Mouse (Mus musculus) left cerebral cortex, adult 2 months (tissue): ENCODE results near the gene Slc35c1. TPM values are rescaled to one million over a fixed set of nuclear protein-coding genes. Genes with fewer than 3 reads are reported as not detected.

Source experiments
- DNase-seq, 2 experiments: peaks; one replicate each; pipeline ENCODE4 v3.0.0; 2021 to 2022; ENCODE audit warnings: low spot score in 2 of 2, mixed read lengths in 1 of 2; ENCODE audit errors: extremely low spot score in 1 of 2
- H3K27ac ChIP-seq: fragments of 200-600 bp; 2 replicates; pipeline ENCODE4 v1.8.1; 2022
- H3K4me3 ChIP-seq: fragments of 200-600 bp; 2 replicates; pipeline ENCODE4 v1.8.1; 2022
- CTCF ChIP-seq: fragments of 200-600 bp; IDR thresholded peaks from 2 replicates; pipeline ENCODE4 v1.8.1; 2022; ENCODE audit warnings: antibody characterized with exemption, mild to moderate bottlenecking, moderate library complexity
- intact Hi-C: fragments of 180-260 bp; cut with DNase I; formaldehyde crosslinking; loops from one replicate; pipeline ENCODE4 v1.15.1; 2025
- total RNA-seq, 2 experiments: library from RNA; stranded (reverse); gene quantifications; 2 replicates each; pipeline ENCODE4 v1.2.3; 2021

Slc35c1 gene
- total RNA-seq, 2 experiments from 2014 or later, result 16.1 to 16.9 TPM

DNA sequence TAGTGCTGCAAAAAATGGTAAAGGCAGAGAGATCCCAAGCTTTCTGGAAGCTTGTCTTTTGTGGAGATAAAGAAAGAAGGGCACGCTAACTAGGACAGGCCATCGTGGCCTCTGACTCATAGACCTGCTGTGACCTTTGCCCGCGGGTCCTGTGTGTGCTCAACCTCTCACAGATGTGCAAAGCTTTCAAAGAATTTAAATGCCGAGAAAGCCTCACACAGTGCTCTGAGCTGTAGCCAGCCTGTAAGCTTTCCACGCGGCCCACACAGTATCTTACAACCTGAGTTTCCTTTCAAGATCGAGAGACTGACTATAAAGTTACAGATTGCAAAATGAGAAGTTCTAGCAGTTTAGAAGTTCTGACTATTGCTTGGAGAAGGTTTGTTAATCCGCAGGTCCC, 14.4 kb downstream of the Slc35c1 start:
- Histone ChIP-seq H3K4me3 (no peak overlapping the region), H3K27ac (no peak overlapping the region)
- TF ChIP-seq CTCF, result no peak
- intact Hi-C loops, result no loop called here
- no peak for DNase-seq

GRCm38 (mm10) chr2:92444376-92444775, 16.0 kb downstream of the Slc35c1 start:
- no peak for TF ChIP-seq CTCF
- Histone ChIP-seq H3K27ac (no peak overlapping the region), H3K4me3 (no peak overlapping the region)
- intact Hi-C loops, result no loop called here
- DNase-seq, result no peak

- H3K27ac ChIP-seq, result peak overlapping the region; percentile 40; the same call in 1 of the 2 replicates
- intact Hi-C loops, result no loop called here
- DNase-seq, result no peak
- no peak for TF ChIP-seq CTCF
- H3K4me3 ChIP-seq, result no peak overlapping the region
Measured at GRCm38 (mm10) chr2:92443313-92443712, 17.0 kb downstream of the Slc35c1 start.

- no peak for TF ChIP-seq CTCF
- Histone ChIP-seq H3K4me3 (no peak overlapping the region), H3K27ac (peak overlapping the region; percentile 89)
- DNase-seq, result peak in 1 of 2 experiments; percentile 45
- intact Hi-C loops, result no loop called here
Measured at GRCm38 (mm10) chr2:92442419-92443001, 17.8 kb downstream of the Slc35c1 start.

DNA sequence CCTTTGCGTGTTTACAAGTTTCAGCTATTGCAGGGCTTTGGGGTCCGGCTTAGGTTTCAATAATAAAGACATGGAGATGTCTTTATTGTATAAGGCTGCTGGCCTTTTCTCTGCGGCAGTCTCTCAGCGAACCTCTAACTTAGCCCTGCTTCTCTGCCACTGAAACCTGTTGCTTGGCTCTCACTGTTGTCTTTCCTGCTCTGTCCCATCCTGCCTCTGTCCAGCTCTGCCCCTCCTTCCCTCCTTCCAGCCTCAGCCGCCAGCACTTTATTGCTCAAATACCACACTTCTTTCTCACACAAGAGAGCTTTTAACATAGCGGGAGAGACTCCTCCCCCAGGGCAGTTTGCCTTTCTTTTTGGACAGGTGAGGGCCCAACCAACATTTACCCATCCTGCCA, 19.9 kb downstream of the Slc35c1 start:
- TF ChIP-seq CTCF, result no peak
- intact Hi-C loops, result no loop called here
- no peak overlapping the region for H3K27ac ChIP-seq
- no peak for DNase-seq
- no peak overlapping the region for H3K4me3 ChIP-seq

DNA sequence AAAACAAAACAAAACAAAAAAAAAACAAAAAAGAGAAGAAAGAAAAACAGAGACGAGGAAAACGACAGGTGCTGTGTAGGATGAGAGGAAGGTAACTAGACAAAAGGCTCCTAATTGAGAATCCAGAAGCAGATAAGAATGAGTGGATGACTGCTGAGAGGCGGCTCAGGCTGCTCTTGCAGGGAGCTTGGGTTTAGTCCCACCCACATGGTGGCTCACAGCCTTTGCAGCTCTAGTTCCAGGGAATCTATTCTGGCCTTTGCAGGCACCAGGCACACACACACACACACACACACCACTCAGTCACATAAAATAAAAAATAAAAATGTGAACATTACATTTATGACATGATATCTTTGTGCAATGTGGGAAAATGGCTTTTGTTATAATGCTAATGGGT, 21.8 kb downstream of the Slc35c1 start:
- Histone ChIP-seq H3K27ac (peak overlapping the region; percentile 73), H3K4me3 (no peak overlapping the region)
- intact Hi-C loops, result loop anchor here (2.0 to 5.0 kb wide), 2 partner anchors 141 to 452 kb away; no protein-coding TSS in a partner anchor
- no peak for DNase-seq
- TF ChIP-seq CTCF, result no peak

- intact Hi-C loops, result loop anchor here (2.0 to 5.0 kb wide), 2 partner anchors 141 to 451 kb away; no protein-coding TSS in a partner anchor
- peak; percentile 75 to 77 for DNase-seq
- TF ChIP-seq CTCF, result peak; percentile 93
- no peak overlapping the region for H3K4me3 ChIP-seq
- peak overlapping the region; percentile 37; the same call in 1 of the 2 replicates for H3K27ac ChIP-seq
Measured at GRCm38 (mm10) chr2:92437875-92438274, 22.5 kb downstream of the Slc35c1 start.

GRCm38 (mm10) chr2:92437366-92437765, 23.0 kb downstream of the Slc35c1 start:
- no peak for TF ChIP-seq CTCF
- intact Hi-C loops, result loop anchor here (5.0 kb wide), 1 partner anchor 140 kb away; no protein-coding TSS in a partner anchor
- no peak overlapping the region for H3K4me3 ChIP-seq

GRCm38 (mm10) chr2:92435023-92435422, 25.3 kb downstream of the Slc35c1 start:
- peak overlapping the region; percentile 96 for H3K27ac ChIP-seq
- no peak for DNase-seq
- intact Hi-C loops, result loop anchor here (5.0 kb wide), 1 partner anchor 138 kb away; no protein-coding TSS in a partner anchor
- TF ChIP-seq CTCF, result no peak
- H3K4me3 ChIP-seq, result peak overlapping the region; percentile 97; the same call in 1 of the 2 replicates

More at GRCm38 (mm10) chr2:92437366-92437765, 23.0 kb downstream of the Slc35c1 start:
- H3K27ac ChIP-seq, result 0 out of 2 replicates have a peak overlapping the region, but pooled peaks have one; percentile 37
- no peak for DNase-seq

DNA sequence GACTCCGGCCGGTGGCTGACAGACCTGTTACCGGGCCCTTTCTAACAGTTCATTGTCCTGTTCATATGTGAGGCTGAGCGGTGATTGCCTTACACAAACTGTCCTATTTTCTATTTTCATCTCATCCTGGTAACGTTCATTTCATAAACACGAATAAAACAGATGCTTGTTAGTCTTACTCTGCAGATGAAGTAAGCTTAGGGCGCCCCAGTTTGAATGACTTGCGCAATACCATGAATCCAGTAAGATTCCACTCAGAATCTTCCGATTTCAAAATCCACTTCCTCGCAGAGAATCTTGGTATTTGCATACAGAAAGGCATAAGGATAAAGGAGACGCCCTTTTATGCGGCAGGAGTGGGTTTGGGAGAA, 26.0 kb downstream of the Slc35c1 start:
- TF ChIP-seq CTCF, result no peak
- Histone ChIP-seq H3K27ac (peak overlapping the region; percentile 96), H3K4me3 (peak overlapping the region; percentile 97)
- DNase-seq, result no peak
- intact Hi-C loops, result loop anchor here (1.0 to 5.0 kb wide), 3 partner anchors 59 to 372 kb away; no protein-coding TSS in a partner anchor

- H3K4me3 ChIP-seq, result peak within 1 kb of the TSS; percentile 97
- H3K27ac ChIP-seq, result peak within 1 kb of the TSS; percentile 96
- intact Hi-C loops, result loop anchor here (1.0 to 5.0 kb wide), 3 partner anchors 58 to 371 kb away; no protein-coding TSS in a partner anchor
- peak; percentile 98 to 99 for DNase-seq
- no peak; the same call in 1 of the 2 replicates for TF ChIP-seq CTCF
Measured at GRCm38 (mm10) chr2:92433578-92434374, 26.6 kb downstream of the Slc35c1 start, which contains the start of gene Cry2. Gene Cry2 (minus strand): TSS chr2:92434043.
